Mouse (Mus musculus): ENCODE results near the gene Ccdc51. TPM values are rescaled to one million over a fixed set of nuclear protein-coding genes. Genes with fewer than 3 reads are reported as not detected.

Gene Ccdc51
- total RNA-seq, 2 experiments from 2014 or later = 8.6 to 15.2 TPM

GRCm38 (mm10) chr9:109056081-109056690, 26.1 kb upstream of the Ccdc51 start:
- no peak for ATAC-seq (replicated peaks; ENCODE audit: poor library complexity)

GRCm38 (mm10) chr9:109056916-109057315, 25.4 kb upstream of the Ccdc51 start:
- no peak for ATAC-seq (replicated peaks; ENCODE audit: poor library complexity)

GRCm38 (mm10) chr9:109057543-109057942, 24.8 kb upstream of the Ccdc51 start:
- ATAC-seq (replicated peaks; ENCODE audit: poor library complexity) = 0 out of 2 replicates have a peak, but pooled peaks have one; percentile 14

GRCm38 (mm10) chr9:109058006-109058765, 24.1 kb upstream of the Ccdc51 start:
- ATAC-seq (replicated peaks; ENCODE audit: poor library complexity) = no peak

- peak; percentile 70 for ATAC-seq (replicated peaks; ENCODE audit: poor library complexity)
Observed at GRCm38 (mm10) chr9:109059136-109059903, 23.0 kb upstream of the Ccdc51 start, which contains the start of gene Trex1. TSS of gene Trex1 (minus strand) at chr9:109059734.

- no peak for ATAC-seq (replicated peaks; ENCODE audit: poor library complexity)
Observed at GRCm38 (mm10) chr9:109060184-109060897, 22.0 kb upstream of the Ccdc51 start.

- no peak for ATAC-seq (replicated peaks; ENCODE audit: poor library complexity)
Observed at GRCm38 (mm10) chr9:109060898-109061295, 21.4 kb upstream of the Ccdc51 start.

- no peak; the same call in 1 of the 2 replicates for ATAC-seq (replicated peaks; ENCODE audit: poor library complexity)
Observed at GRCm38 (mm10) chr9:109068095-109068735, 14.1 kb upstream of the Ccdc51 start.

GRCm38 (mm10) chr9:109073661-109074573, 8.4 kb upstream of the Ccdc51 start, which contains the start of gene Atrip:
TSS of gene Atrip (minus strand) at chr9:109074124.
- peak; percentile 97 for ATAC-seq (replicated peaks; ENCODE audit: poor library complexity)

- ATAC-seq (replicated peaks; ENCODE audit: poor library complexity) = no peak
Observed at GRCm38 (mm10) chr9:109080516-109080915, 1.8 kb upstream of the Ccdc51 start.

GRCm38 (mm10) chr9:109081749-109082123, 557 bp upstream of the Ccdc51 start:
- no peak for ATAC-seq (replicated peaks; ENCODE audit: poor library complexity)

- ATAC-seq (replicated peaks; ENCODE audit: poor library complexity) = peak; percentile 32
Observed at GRCm38 (mm10) chr9:109084922-109085321, 2.6 kb downstream of the Ccdc51 start.

GRCm38 (mm10) chr9:109087987-109088386, 5.7 kb downstream of the Ccdc51 start:
- peak; percentile 40; the same call in 1 of the 2 replicates for ATAC-seq (replicated peaks; ENCODE audit: poor library complexity)

GRCm38 (mm10) chr9:109090446-109090845, 8.2 kb downstream of the Ccdc51 start:
- no peak for ATAC-seq (replicated peaks; ENCODE audit: poor library complexity)

GRCm38 (mm10) chr9:109091802-109092201, 9.5 kb downstream of the Ccdc51 start:
- ATAC-seq (replicated peaks; ENCODE audit: poor library complexity) = no peak

- ATAC-seq (replicated peaks; ENCODE audit: poor library complexity) = no peak
Observed at GRCm38 (mm10) chr9:109092799-109093198, 10.5 kb downstream of the Ccdc51 start.

GRCm38 (mm10) chr9:109093786-109094552, 11.7 kb downstream of the Ccdc51 start:
- ATAC-seq (replicated peaks; ENCODE audit: poor library complexity) = no peak

- ATAC-seq (replicated peaks; ENCODE audit: poor library complexity) = peak; percentile 12; the same call in 1 of the 2 replicates
Observed at GRCm38 (mm10) chr9:109094553-109095136, 12.4 kb downstream of the Ccdc51 start.

Data from megakaryocyte progenitor cell, adult 5-6 weeks (primary cell).